Mouse (Mus musculus): ENCODE results near the gene Txlna.

Gene Txlna

DNA sequence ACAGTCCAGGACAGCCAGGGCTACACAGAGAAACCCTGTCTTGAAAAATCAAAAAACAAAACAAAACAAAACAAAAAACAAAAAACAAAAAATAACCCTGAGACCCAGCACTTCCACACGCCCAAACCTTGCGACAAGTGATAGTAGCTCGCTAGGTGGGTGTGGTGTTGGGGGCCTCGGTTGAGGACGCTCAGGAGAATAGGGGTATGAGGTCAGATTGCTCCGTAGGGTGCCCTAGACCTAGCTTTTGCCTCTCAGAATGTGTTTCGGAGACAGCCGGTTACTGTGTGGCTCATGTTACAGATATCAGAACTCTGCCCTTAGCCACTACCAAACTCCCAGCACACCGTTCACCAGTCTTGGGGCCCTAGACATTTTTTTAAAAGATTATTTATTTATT lies 55.1 kb downstream of the Txlna start:
- DNase-seq = no peak

DNA sequence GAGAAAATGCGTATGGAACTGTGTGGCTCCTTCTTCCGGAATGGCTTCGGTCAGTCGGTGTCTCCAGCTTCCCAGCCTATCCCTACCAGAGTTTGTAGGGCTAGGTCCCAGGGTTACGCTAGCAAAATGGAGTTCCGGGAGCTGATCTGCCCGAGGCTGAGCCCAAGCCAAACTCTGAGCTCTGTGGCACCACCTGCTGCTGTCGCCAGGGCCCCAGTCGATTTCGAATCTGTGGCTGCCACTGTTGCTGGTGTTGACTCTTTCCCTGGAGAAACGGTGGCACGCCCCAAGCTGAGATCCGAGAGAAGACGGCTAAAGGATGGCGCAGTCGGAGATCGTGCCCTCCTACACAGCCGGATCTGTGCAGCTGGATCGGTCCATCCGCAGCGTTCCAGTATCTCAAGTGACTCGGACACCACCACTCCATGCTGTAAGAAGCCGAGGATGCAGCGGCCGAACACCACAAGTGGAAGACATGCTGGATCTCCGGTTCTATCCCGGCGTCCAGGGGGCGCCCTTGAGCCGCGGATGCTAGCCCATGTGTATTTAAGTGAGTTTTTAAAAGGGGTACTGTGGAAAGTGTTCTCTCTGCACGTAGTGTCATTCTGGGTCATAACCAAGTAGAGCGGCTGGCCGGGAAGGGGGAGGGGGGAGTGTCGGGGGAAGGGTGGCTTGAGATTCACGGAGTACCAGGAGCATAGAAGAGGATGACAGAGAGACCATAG lies 55.8 kb downstream of the Txlna start:
- peak; percentile 75 to 88 for DNase-seq

DNA sequence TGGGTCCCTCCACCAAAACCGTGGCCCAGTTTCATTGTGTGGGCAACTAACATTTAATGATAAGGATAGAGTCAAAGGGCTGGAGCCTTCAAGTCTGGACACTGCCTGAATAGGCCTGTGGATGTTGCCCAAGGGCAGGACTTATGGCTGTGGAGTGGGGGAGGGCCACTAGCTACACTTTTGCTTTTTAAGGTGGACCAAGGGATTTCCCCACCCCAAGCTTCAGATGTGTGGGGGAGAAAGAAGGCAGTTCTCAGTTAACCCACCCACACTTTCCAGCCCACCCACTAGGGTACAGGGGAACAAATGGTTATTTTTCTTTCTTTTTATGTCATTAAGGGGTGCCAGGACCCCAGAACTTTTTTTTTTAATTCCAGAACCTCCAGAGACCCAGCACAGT lies 56.5 kb downstream of the Txlna start:
- no peak for DNase-seq

DNA sequence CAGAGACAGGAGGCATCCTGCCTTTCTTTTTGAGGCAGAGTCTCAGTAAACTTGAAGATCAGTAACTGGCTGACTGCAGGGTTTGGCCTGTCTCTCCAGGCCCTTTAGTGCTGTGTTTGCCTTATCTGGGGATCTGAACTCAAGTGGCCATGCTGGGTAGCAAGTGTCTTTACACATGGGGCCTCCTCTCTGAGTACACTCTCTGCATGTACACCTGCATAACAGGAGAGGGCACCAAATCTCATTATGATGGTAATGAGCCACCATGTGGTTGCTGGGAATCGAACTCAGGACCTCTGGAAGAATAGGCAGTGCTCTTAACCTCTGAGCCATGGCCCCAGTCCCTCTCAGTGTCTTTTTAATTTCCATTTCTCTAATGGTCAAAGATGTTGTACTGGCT lies 58.6 kb downstream of the Txlna start:
- no peak for DNase-seq

DNA sequence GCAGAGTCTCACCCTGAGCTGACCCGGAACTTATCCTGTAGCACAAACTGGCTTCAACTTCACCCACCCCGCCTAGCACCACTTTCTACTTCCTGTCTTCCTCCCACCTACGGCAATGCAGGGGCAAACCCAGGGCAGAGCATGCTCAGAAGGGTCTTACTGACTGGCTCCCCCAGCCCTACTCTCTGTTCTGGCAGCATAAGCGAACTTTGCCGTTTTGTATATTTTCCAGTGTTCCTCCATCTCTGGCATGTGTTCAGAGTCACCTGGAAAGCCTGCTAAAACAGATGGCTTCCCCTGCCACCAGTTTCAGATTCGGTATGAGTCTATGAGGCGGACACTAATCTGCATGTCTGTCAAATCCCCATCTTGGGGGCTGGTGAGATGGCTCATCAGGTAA lies 60.5 kb downstream of the Txlna start:
- peak; percentile 41 for DNase-seq

DNA sequence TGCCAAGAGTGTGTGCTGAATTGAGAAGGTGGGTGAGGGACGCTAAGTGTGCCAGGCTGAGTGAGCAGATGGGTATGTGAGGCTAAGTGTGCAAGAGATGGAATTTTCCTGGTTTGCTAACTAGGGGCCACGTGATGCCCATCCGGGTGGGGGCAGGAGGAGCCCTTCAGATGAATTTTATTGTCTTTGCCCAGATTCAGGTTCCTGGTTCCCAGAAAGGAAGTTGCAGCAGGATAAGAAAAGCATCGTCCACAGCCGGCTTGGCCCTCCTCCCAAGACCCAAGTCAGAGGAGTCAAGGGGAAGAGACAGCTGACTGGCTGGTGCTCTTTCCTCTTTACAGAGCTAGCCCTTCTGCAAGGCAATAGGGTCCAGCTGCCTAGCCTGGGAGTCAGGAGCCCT lies 62.4 kb downstream of the Txlna start, which contains the start of gene Fam167b:
Gene Fam167b, minus strand, starts transcription at position 84 of the 400 bp plus-strand sequence.
- DNase-seq = no peak

DNA sequence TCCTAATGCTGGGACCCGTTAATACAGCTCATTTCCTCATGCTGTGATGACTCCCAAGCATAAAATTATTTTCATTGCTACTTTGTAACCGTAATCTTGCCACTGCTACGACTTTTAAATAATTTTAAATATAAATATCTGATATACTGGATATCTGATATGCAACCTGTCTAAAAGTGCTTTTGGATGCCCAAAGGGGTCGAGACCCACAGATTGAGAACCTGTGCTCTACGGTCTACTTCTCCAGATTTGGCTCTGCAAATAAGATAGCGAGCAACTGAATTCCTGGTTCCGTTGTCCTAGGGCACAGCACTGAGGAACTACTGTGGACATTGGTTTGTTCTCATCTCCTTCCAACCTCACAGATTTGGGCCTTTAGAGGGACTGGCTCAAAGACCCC lies 63.2 kb downstream of the Txlna start:
- DNase-seq = no peak

DNA sequence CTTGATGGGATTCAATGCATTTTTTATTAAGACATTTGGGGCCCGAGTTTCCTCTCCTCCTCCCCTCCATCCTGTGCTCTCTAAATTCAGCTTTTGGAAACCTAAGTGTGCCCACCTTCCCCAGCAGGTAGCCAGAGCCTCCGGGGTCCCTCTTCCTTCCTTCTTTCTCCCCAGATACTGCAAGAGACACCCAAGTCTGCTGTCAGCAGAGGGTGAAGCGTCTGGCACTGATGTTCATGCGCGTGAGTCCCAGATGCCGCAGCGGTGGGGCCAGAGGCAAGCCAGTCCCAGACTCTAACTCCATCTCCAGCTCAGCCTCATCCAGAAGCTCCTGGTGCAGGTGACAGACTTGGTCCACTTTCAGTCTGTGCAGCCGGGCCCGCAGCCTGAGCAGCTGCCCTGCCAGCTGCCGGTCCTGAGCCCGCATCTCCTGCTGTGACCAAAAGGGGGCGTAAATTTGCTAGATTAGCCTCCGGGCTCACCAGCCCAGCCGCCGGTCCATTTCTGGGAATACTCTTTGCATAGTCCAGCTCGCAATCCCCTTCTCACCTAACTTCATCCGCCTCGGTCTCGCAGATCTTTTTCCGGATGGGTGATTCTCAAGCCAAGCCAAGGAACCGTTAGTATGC lies 63.9 kb downstream of the Txlna start:
- DNase-seq = peak; percentile 50 to 55
